Mouse (Mus musculus): Measurements from ENCODE around the gene Sstr3.

Gene Sstr3

DNA sequence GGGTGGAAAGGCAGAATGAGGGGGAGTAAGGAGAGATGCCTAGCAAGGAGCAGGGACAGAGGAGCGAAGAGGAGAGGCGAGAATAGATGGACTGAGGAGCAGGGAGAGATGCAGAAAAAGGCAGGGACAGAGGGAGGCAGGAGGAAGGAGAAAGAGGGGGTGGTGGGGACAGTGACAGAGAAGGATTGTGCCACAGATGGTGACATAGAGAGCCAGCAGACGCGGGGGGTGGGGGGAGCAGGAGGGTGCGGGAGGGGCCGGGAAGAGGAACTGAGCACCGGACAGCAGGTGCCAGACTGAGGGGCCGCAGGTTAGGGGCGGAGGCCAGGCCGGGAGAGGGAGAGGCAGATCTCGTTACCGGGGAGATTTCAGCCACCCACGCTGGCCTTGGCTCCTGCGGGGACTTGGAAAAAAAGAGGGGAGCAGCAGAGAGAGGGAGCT lies at the start of gene Sstr3:
Gene Sstr3, minus strand, starts transcription at position 125 of the 441 bp plus-strand sequence.
- no peak for DNase-seq (ENCODE audit: extremely low spot score, low spot score)

GRCm38 (mm10) chr15:78593896-78594425 lies 49.5 kb upstream of the Sstr3 start:
- no peak for DNase-seq (ENCODE audit: extremely low spot score, low spot score)

DNA sequence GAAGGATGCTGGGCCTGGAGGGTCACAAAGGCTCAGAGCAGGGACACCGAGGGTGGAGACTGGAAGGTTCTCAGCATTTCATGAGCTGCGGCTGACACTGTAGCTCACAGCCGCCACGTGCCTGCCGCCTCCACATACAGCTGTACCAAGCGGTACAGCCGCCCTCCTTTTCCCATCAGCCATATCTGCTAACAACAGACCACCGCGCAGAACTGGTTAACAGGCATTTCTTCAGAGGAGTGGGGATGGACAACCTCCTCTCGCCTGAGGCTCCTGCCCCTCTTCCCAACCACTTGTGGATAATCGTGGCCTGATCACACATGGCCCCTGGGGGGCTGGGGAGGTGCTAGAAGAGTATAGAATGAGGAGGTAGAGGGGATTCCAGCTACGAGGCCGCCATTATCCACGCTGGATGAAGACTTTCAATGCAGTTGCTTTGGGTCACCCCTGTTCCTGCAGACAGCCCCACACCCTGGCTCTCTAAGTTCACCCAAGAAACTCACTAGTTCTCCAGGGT lies 48.0 kb upstream of the Sstr3 start:
- no peak for DNase-seq (ENCODE audit: extremely low spot score, low spot score)

GRCm38 (mm10) chr15:78591680-78592451 lies 47.4 kb upstream of the Sstr3 start:
- no peak for DNase-seq (ENCODE audit: extremely low spot score, low spot score)

DNA sequence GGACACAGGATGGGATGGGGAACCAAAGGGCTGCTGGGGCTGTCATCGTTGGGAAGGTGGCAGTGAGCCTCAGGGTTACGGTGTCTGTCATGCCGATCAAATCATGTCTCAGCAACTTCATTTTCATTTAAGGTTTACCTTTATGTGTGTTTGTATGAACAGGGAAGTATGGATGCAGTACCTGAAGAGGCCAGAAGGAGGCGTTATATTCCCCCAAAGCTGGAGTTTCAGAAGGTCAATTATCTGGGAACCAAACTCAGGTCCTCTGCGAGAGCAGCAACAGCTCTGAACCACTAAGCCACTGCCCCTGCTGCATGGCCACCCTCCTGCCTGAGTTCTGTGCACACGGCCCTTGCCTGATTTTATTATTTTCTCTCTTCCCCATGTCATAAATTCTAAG lies 46.3 kb upstream of the Sstr3 start:
- DNase-seq (ENCODE audit: extremely low spot score, low spot score): no peak

- no peak for DNase-seq (ENCODE audit: extremely low spot score, low spot score)
These were observed 45.5 kb upstream of the Sstr3 start for GRCm38 (mm10) chr15:78589936-78590335.

DNA sequence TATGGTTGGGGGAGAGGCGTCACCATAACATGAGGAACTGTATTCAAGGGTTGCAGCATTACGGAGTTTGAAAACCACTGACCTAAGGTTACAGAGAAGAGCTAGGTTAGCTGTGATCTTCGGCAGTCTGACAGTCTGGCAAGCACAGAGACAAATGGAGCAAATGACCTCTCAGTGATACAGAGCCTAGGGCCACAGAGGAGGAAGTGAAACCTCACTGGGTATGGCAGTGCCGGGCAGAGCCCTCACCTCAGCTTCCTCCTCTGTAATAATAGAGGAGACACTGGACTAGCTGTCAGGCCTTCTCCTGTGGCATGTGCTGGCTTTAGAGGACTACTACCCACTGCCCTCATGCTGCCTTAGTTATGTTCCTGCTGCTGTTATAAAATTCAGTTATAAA lies 44.4 kb upstream of the Sstr3 start:
- no peak for DNase-seq (ENCODE audit: extremely low spot score, low spot score)

GRCm38 (mm10) chr15:78588049-78588448 lies 43.6 kb upstream of the Sstr3 start:
- DNase-seq (ENCODE audit: extremely low spot score, low spot score): no peak

DNA sequence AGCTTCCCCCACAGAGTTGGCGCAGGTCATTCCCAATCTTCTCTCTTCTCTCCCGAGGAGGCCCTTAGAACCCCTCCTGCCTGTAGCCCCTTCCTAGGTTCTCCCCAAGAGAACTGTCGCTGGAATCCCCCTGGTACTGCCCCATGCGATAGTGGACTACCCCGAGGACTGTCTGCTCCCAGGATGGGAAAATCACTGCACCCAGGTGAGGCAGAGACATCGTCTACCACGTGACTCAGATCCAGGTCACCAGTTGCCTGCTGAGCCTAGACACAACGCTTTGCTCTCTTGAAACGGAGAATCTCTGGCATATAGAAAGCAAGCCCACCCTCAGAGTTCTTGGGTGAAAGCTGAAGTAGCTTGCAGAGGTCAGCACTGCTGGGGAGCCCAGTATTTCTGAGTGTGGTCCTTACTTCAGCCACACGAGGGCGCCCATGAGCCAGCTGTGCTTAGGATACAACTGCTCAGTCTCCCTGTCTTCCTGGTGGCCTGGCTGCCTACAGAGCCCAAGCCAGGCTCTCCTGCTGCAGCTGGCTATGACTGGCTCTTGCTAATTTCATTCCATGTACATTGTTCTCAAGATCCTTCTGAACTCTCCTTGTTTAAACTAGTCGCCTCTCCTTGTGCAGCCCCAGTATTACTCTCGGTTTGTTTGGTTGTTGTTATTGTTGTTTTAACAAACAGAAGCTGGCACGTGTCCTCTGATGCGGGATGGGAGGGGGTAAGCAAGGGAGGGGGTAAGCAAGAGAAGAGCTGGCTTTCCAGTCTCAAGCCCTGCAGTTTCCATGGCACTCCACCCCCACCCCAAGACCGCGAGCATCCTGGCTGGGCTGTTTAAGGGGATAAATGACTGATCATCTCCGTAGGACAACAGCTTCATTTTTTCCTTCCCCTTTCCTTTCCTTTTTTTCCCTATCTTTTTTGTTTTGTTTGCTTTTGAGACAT lies 42.8 kb upstream of the Sstr3 start:
- peak; percentile 85 for DNase-seq (ENCODE audit: extremely low spot score, low spot score)

DNA sequence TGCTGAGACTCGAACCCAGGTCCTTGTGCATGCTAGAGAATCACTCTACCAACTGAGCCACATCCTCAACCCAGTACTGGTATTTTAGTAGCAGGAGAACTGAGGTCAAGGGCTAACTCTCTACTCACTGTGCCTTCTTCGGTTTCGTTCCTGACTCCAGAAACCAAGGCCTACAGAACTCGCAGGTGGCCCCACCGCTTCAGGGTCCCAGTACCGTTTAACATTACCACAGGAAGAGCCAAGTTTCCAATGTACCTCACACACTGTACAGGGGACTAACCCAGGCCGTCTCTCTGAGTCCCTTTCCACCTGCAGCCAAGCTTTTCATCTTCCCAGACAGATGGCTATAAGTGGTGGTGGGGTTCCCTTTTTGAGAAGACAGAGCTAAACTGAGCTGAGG lies 40.9 kb upstream of the Sstr3 start:
- no peak for DNase-seq (ENCODE audit: extremely low spot score, low spot score)

GRCm38 (mm10) chr15:78583352-78583751 lies 38.9 kb upstream of the Sstr3 start:
- no peak for DNase-seq (ENCODE audit: extremely low spot score, low spot score)

- DNase-seq (ENCODE audit: extremely low spot score, low spot score): no peak
These were observed 31.9 kb upstream of the Sstr3 start for GRCm38 (mm10) chr15:78576284-78576810.

DNA sequence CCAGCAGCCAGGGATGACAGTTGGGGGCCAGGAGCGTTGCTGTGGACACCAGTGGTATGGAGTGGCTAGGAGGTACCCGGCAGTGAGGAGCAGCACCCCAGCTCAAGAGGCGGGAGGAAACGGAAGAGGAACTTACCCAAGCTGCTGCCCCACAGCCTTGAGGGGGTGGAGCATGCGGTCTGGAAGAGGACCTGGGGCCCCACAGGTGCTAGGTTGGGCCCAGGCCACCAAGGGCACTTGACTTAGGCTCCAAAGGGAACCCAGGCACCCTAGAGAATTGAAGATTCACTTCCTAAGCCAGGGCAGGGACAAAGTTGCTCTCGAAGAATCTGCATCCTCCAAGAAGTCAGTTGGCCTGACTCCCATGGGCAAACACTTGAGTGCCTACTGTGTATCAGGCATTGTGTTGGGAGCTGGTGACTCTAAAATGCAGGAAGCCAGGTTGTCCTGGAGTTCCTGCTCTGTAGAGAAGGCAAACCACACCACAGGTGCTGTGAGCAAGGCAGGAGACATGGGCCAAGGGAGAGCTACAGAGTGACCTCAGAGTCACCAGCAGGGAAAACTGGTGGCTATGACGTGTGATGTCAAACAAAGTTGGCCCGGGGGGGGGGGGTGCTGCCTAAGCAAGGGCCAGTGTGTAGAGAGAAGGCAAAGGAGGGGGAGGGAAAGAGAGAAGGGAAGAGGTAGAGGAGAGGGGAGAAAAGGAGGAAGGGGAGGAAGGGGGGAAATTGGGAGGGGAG lies 28.3 kb upstream of the Sstr3 start, which contains the start of gene Rac2:
Gene Rac2, minus strand, starts transcription at position 126 of the 740 bp plus-strand sequence.
- DNase-seq (ENCODE audit: extremely low spot score, low spot score): no peak

GRCm38 (mm10) chr15:78572270-78572600 lies 27.8 kb upstream of the Sstr3 start:
- DNase-seq (ENCODE audit: extremely low spot score, low spot score): no peak

GRCm38 (mm10) chr15:78571554-78572269 lies 27.2 kb upstream of the Sstr3 start:
- DNase-seq (ENCODE audit: extremely low spot score, low spot score): no peak

DNA sequence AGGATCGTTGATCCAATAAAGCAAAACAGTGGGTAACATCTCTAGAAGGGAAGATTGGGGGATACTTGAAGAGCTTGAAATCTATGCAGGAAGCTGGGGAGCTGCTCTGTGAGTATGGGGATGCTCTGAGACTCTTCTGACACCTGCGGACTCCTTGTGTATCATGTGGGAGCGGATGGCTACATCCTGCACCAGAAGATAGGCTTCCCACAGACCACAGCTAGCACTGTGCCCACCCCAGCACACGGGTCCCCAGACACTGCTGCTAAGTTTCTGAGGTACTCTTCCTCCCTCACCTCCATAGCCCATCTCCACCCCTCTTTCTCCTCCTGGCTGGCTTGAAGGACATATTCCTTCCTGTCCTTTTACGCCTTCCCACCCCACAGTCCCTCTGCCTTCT lies 25.7 kb upstream of the Sstr3 start:
- DNase-seq (ENCODE audit: extremely low spot score, low spot score): no peak

DNA sequence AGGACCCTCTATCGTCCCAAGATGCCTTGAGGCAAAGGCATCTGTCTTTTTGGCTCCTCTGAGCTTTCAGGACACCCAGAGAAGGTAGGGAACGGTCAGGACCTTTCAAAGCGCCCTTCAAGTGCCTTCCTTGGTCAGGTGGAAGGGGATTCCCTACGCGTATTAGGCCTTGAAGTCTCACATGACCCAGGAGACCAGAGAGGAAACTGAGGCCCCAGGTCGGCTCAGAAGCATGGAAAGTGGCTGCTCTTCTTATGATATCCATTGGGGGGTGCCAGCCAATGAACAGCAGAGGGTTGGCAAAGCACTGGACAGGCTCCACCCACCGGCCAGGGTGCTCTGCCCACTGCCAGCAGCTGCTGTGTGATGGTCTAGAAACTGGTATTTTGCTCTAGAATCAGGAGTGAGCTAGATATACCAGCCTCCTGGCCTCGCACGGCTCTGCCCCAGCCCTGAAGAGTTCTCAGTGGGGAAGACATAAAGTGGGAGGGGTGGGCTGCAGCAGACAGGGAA lies 23.2 kb upstream of the Sstr3 start:
- DNase-seq (ENCODE audit: extremely low spot score, low spot score): no peak

DNA sequence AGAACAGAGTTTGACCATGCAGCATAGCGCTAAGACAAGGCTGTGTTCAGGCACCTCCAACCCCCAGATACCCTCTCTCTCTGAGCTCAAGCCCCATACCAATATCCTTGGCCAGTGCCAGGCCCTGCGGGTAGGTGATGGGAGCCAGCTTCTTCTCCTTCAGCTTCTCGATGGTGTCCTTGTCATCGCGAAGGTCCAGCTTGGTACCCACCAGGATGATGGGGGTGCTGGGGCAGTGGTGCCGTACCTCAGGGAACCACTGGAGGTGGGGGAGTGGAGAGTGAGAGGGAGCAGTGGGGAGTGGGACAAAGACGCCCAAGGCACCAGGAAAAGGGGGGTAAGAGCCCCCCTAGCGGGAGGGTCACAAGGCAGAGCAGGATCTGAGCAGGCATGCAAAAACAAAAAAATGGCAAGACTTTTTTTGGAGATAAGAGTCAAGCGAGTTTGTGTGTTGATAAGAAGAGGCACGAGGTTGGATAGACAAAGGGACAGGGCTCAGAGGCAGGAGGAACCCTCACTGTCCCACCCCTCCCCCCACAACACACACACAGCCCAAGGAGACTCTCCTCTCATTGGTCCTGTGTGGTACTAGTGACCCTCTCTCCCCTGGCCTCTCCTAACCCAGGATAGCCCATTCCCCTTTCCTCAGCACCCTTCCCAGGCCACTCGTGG lies 20.4 kb upstream of the Sstr3 start:
- no peak for DNase-seq (ENCODE audit: extremely low spot score, low spot score)

DNA sequence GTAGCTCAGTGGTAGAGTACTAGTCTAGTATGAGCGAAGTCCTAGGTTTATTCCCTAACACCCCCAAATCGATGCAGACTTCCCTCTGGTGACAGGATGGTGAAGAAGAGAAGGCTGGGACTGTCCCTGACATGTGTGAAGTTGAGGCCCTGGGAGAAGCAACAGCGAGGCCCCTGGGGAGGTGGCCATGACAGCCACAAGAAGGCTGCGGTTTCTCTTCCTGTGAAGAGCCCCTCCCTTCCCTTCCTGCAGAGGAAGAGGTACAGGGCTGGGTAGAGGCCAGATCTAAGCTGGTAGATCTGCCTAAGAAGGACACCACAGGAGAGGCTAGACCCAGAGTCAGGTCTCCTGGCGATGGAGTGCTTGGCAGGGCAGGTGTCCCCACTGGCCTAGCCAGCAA lies 19.5 kb upstream of the Sstr3 start:
- no peak for DNase-seq (ENCODE audit: extremely low spot score, low spot score)

- DNase-seq (ENCODE audit: extremely low spot score, low spot score): no peak
These were observed 18.9 kb upstream of the Sstr3 start for GRCm38 (mm10) chr15:78563344-78563743.
